Mouse (Mus musculus) CH12.LX (cell line): ENCODE measurements around the gene Arhgef3. TPM values are rescaled to one million over a fixed set of nuclear protein-coding genes. Genes with fewer than 3 reads are reported as not detected.

Experiments
- DNase-seq: peaks from one replicate; pipeline ENCODE4 v3.0.0-alpha.2; 2013; ENCODE audit errors: extremely low read depth
- H3K27ac ChIP-seq: 2 replicates; pipeline ENCODE4 v1.5.1; 2012; ENCODE audit warnings: low read depth, mild to moderate bottlenecking, control low read depth, moderate library complexity; ENCODE audit not compliant: insufficient read depth
- H3K27me3 ChIP-seq: replicated peaks from 2 replicates; pipeline ENCODE3; 2012; ENCODE audit warnings: inconsistent platforms
- H3K36me3 ChIP-seq, 2 experiments: replicated peaks in 1 of 2; 2 replicates each; pipeline versions ENCODE3 to v1.6.1; 2012; ENCODE audit warnings: inconsistent platforms in 1 of 2, low read length in 1 of 2, mild to moderate bottlenecking in 1 of 2, mixed read lengths in 1 of 2, moderate library complexity in 1 of 2; ENCODE audit not compliant: control insufficient read depth in 1 of 2, insufficient read depth in 1 of 2
- H3K4me1 ChIP-seq, 2 experiments: 2 replicates each; pipeline ENCODE4 v1.6.1; 2012; ENCODE audit warnings: inconsistent platforms in 1 of 2, moderate library complexity in 1 of 2; ENCODE audit not compliant: insufficient read depth in 2 of 2, control insufficient read depth in 1 of 2
- H3K4me2 ChIP-seq: 2 replicates; pipeline ENCODE4 v1.6.1; 2012; ENCODE audit warnings: low read depth, mild to moderate bottlenecking, control low read depth; ENCODE audit not compliant: poor library complexity, insufficient read depth, severe bottlenecking
- H3K4me3 ChIP-seq, 3 experiments: fragments of 150-350 bp in 1 of 3; sonication (generic) in 1 of 3; replicated peaks in 1 of 3; 2 replicates each; pipeline versions ENCODE3 to v1.5.1; 2011 to 2012; ENCODE audit warnings: low read depth in 2 of 3, low read length in 2 of 3, mild to moderate bottlenecking in 2 of 3, moderate library complexity in 2 of 3, control low read depth in 1 of 3, improper control_type of control experiment in 1 of 3, inconsistent platforms in 1 of 3, mixed read lengths in 1 of 3; ENCODE audit not compliant: poor library complexity in 1 of 3
- H3K79me2 ChIP-seq: replicated peaks from 2 replicates; pipeline ENCODE4 v1.6.1; 2012; ENCODE audit warnings: mild to moderate bottlenecking, moderate library complexity; ENCODE audit not compliant: control insufficient read depth, poor library complexity, insufficient read depth, severe bottlenecking; ENCODE audit errors: extremely low read depth
- H3K9ac ChIP-seq: 2 replicates; pipeline ENCODE4 v1.6.1; 2012; ENCODE audit warnings: low read depth, mild to moderate bottlenecking, control low read depth, moderate library complexity; ENCODE audit not compliant: insufficient read depth
- H3K9me3 ChIP-seq: replicated peaks from 2 replicates; pipeline ENCODE3; 2012; ENCODE audit warnings: low read length, inconsistent platforms, mixed read lengths
- BHLHE40 ChIP-seq: IDR thresholded peaks from 2 replicates; pipeline ENCODE4 v1.6.1; 2011; ENCODE audit warnings: mild to moderate bottlenecking, low read depth, low read length, improper control_type of control experiment
- CHD1 ChIP-seq: IDR thresholded peaks from 2 replicates; pipeline ENCODE4 v1.6.1; 2012; ENCODE audit warnings: low read depth, low read length, improper control_type of control experiment, inconsistent platforms
- CTCF ChIP-seq, 2 experiments: IDR thresholded peaks in 1 of 2; conservative IDR thresholded peaks in 1 of 2; 2 replicates each; pipeline ENCODE4 v1.5.1; 2011 to 2012; ENCODE audit warnings: low read depth in 2 of 2, low read length in 2 of 2, improper control_type of control experiment in 1 of 2, inconsistent platforms in 1 of 2, mild to moderate bottlenecking in 1 of 2, moderate library complexity in 1 of 2
- ELF1 ChIP-seq: IDR thresholded peaks from 2 replicates; pipeline ENCODE4 v1.6.1; 2014; ENCODE audit warnings: low read depth, mild to moderate bottlenecking, inconsistent platforms, low read length, improper control_type of control experiment
- EP300 ChIP-seq: IDR thresholded peaks from 2 replicates; pipeline ENCODE4 v1.6.1; 2011; ENCODE audit warnings: low read length, improper control_type of control experiment
- HCFC1 ChIP-seq: IDR thresholded peaks from 2 replicates; pipeline ENCODE4 v1.6.1; 2012; ENCODE audit warnings: low read depth, mild to moderate bottlenecking, inconsistent platforms, low read length, improper control_type of control experiment
- JUN ChIP-seq: IDR thresholded peaks from 2 replicates; pipeline ENCODE4 v1.6.1; 2011; ENCODE audit warnings: low read depth, mild to moderate bottlenecking, low read length, improper control_type of control experiment, moderate library complexity; ENCODE audit not compliant: insufficient read depth
- MAFK ChIP-seq: IDR thresholded peaks from 2 replicates; pipeline ENCODE4 v1.6.1; 2011; ENCODE audit warnings: low read length, improper control_type of control experiment; ENCODE audit not compliant: insufficient replicate concordance
- MAX ChIP-seq: IDR thresholded peaks from 2 replicates; pipeline ENCODE4 v1.6.1; 2011; ENCODE audit warnings: low read length, improper control_type of control experiment
- MEF2A ChIP-seq: IDR thresholded peaks from 2 replicates; pipeline ENCODE4 v1.6.1; 2014; ENCODE audit warnings: low read depth, mild to moderate bottlenecking, inconsistent platforms, low read length, improper control_type of control experiment, borderline replicate concordance
- MYC ChIP-seq: IDR thresholded peaks from 2 replicates; pipeline ENCODE4 v1.6.1; 2011; ENCODE audit warnings: low read depth, mild to moderate bottlenecking, improper control_type of control experiment, low read length
- NELFE ChIP-seq: IDR thresholded peaks from 2 replicates; pipeline ENCODE4 v1.6.1; 2011; ENCODE audit warnings: low read depth, low read length, improper control_type of control experiment
- NRF1 ChIP-seq: IDR thresholded peaks from 2 replicates; pipeline ENCODE4 v1.6.1; 2014; ENCODE audit warnings: low read depth, mild to moderate bottlenecking, inconsistent platforms, low read length, improper control_type of control experiment, moderate library complexity
- RAD21 ChIP-seq: IDR thresholded peaks from 2 replicates; pipeline ENCODE4 v1.6.1; 2011; ENCODE audit warnings: low read depth, mild to moderate bottlenecking, low read length, improper control_type of control experiment, moderate library complexity
- SMC3 ChIP-seq: IDR thresholded peaks from 2 replicates; pipeline ENCODE4 v1.6.1; 2011; ENCODE audit warnings: low read depth, low read length, improper control_type of control experiment
- UBTF ChIP-seq: IDR thresholded peaks from 2 replicates; pipeline ENCODE4 v1.6.1; 2012; ENCODE audit warnings: low read depth, mild to moderate bottlenecking, inconsistent platforms, low read length, improper control_type of control experiment, moderate library complexity
- ZC3H11A ChIP-seq: IDR thresholded peaks from 2 replicates; pipeline ENCODE4 v1.6.1; 2012; ENCODE audit warnings: low read depth, mild to moderate bottlenecking, inconsistent platforms, low read length, improper control_type of control experiment
- ZNF384 ChIP-seq: IDR thresholded peaks from 2 replicates; pipeline ENCODE4 v1.6.1; 2012; ENCODE audit warnings: low read depth, low read length, improper control_type of control experiment, inconsistent platforms
- dilution Hi-C: fragments of 300-500 bp; cut with MboI; formaldehyde crosslinking; loops from 2 replicates; pipeline ENCODE4 v1.14.3; 2020; ENCODE audit warnings: low sequenced_read_pairs; ENCODE audit not compliant: extremely low pct_unique_long_range_greater_than_20kb, extremely low pct_ligation_motif_present
- in situ Hi-C: fragments of 300-500 bp; cut with MboI; formaldehyde crosslinking; loops from 3 replicates; pipeline ENCODE4 v1.14.3; 2019; ENCODE audit warnings: low sequenced_read_pairs, low pct_ligation_motif_present, low pct_unique_long_range_greater_than_20kb, mixed read lengths
- polyA plus RNA-seq: library from polyadenylated mRNA; unstranded; fragments of >175 nt; gene quantifications from 2 replicates; pipeline ENCODE4 v1.2.1, GENCODE M21; 2012; ENCODE audit warnings: low read depth; ENCODE audit not compliant: insufficient read length
- total RNA-seq, 2 experiments: library from RNA; depleted of rRNA; stranded (reverse); fragments of 300-350 nt in 1 of 2; fragments of >200 nt in 1 of 2; gene quantifications; 2 replicates each; pipeline ENCODE4 v1.2.3; 2012 to 2014

Gene Arhgef3
- total and polyA plus RNA-seq, 3 experiments, result 0.51 to 0.64 (median 0.62) TPM

- TF ChIP-seq MYC (no peak), ZC3H11A (no peak), NELFE (no peak), EP300 (no peak), NRF1 (no peak), RAD21 (no peak), CTCF (conservative IDR thresholded peaks at IDR 0.05 in 1 of 2, IDR thresholded peaks at IDR 0.05 in 1 of 2; ENCODE audit: low read depth in 2 of 2, low read length in 2 of 2) (no peak), MAX (no peak), ELF1 (no peak), SMC3 (no peak), CHD1 (no peak), HCFC1 (no peak), JUN (no peak), BHLHE40 (no peak), MAFK (no peak), MEF2A (no peak), ZNF384 (no peak)
- TF ChIP-seq, all 38 proteins: peak for 0
- in situ Hi-C loops (no loop called here), dilution Hi-C loops (no loop called here)
- no peak overlapping the region for H3K27ac ChIP-seq
- no peak overlapping the region for H3K4me3 ChIP-seq
- H3K36me3 ChIP-seq, result no peaks in the 10 kb centered on the region
- H3K9me3 ChIP-seq, result no peaks in the 10 kb centered on the region
- H3K9ac ChIP-seq, result no peak overlapping the region
- H3K4me1 ChIP-seq, result no peaks in the 10 kb centered on the region
- H3K4me2 ChIP-seq, result no peak overlapping the region
- H3K27me3 ChIP-seq, result no peaks in the 10 kb centered on the region
- DNase-seq, result no peak
- H3K79me2 ChIP-seq, result no peaks in the 10 kb centered on the region
Observed at GRCm38 (mm10) chr14:27298875-27299274, 184.2 kb downstream of the Arhgef3 start.

GRCm38 (mm10) chr14:27299705-27300104 is 185.0 kb downstream of the Arhgef3 start:
- TF ChIP-seq ELF1 (no peak), UBTF (no peak)
- TF ChIP-seq, all 38 proteins: peak for 0
- H3K79me2 ChIP-seq, result no peaks in the 10 kb centered on the region
- H3K27me3 ChIP-seq, result no peaks in the 10 kb centered on the region
- peaks cover 0 to 7% of the 10 kb centered on the region in 2 experiments; a peak in 2 of 4 replicates for H3K4me1 ChIP-seq
- no peaks in the 10 kb centered on the region for H3K36me3 ChIP-seq
- in situ Hi-C loops, result no loop called here
- no peak overlapping the region for H3K4me3 ChIP-seq
- no peak overlapping the region for H3K9ac ChIP-seq
- no peak overlapping the region for H3K4me2 ChIP-seq
- no peak for DNase-seq
- H3K27ac ChIP-seq, result no peak overlapping the region
- dilution Hi-C loops, result no loop called here
- no peaks in the 10 kb centered on the region for H3K9me3 ChIP-seq
